Mouse (Mus musculus): ENCODE data around the gene Hivep1. TPM values are rescaled to one million over a fixed set of nuclear protein-coding genes. Genes with fewer than 3 reads are reported as not detected.

Gene Hivep1
- polyA plus RNA-seq, 1 experiment from 2014 or later: 2.3 TPM

DNA sequence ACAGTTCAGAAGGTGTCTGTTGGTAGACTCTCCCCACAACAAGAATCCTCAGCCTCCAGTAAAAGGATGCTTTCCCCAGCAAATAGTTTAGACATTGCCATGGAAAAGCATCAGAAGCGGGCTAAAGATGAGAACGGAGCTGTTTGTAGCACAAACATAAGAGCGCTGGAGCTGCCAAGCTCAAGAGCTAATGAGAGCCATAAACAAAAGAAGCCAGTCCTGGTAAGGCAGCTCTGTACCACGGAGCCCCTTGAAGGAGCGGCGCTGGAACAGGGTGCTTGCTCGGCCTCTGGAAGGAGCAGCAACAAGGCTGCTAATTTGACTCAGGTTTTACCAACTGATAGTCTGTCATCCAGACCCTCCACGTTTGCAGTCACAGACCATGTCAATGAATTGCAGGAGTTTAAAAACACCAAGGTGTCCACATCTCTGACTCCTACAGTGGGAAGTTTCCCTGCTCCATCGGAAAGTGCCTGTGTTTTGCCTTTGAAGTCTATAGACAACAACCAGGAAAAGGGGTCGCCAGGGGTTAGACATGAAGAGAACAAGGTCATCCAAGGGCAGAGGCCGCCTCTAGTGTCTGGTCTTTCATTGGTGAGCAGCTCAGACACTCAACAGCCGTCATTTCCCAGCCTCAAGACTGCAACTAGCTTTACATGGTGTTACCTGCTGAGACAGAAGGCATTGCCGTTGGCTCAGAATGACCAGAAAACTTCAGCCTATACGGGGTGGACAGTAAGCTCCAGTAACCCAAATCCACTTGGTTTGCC lies 107.8 kb downstream of the Hivep1 start:
- no peak overlapping the region for H3K4me3 ChIP-seq (ENCODE audit: low read depth, low read length)
- H3K9me3 ChIP-seq (replicated peaks; ENCODE audit: control insufficient read depth, low read length): no peaks in the 10 kb centered on the region
- H3K4me1 ChIP-seq (ENCODE audit: control insufficient read depth, low read depth, low read length): no peaks in the 10 kb centered on the region
- H3K36me3 ChIP-seq (ENCODE audit: control insufficient read depth, insufficient read depth): no peaks in the 10 kb centered on the region
- 74% methylated on average over 14 of the region's 14 CpGs for WGBS (ENCODE audit: insufficient replicate concordance)
- H3K27ac ChIP-seq (ENCODE audit: low read length): no peak overlapping the region
- H3K4me2 ChIP-seq (ENCODE audit: low read depth, low read length): no peak overlapping the region
- H3K9ac ChIP-seq (ENCODE audit: low read depth, low read length): no peak overlapping the region
- H3K27me3 ChIP-seq (ENCODE audit: control insufficient read depth, insufficient read depth, low read depth, low read length): no peaks in the 10 kb centered on the region
- no peak for ATAC-seq (ENCODE audit: low read depth)

DNA sequence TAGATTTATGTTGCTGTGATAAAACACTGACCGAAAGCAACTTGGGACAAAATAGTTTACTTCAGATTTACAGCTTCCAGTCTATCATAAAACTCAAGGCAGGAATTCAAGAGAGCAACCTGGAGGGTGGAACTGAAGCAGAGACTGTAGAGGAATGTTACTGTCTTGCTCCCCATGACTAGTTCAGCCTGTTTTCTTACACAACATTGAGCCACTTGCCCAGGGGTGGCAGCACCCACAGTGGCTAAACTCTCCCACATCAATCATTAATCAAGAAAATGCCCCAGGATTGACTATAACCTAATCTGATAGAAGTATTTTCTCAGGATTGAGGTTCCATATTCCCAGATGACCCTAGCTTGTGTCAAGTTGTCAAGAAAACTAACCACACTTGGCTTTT lies 119.0 kb downstream of the Hivep1 start:
- Histone ChIP-seq H3K27me3 (ENCODE audit: control insufficient read depth, insufficient read depth, low read depth, low read length) (no peaks in the 10 kb centered on the region), H3K4me3 (ENCODE audit: low read depth, low read length) (no peak overlapping the region), H3K9me3 (replicated peaks; ENCODE audit: control insufficient read depth, low read length) (no peaks in the 10 kb centered on the region), H3K4me2 (ENCODE audit: low read depth, low read length) (no peak overlapping the region), H3K9ac (ENCODE audit: low read depth, low read length) (no peak overlapping the region), H3K36me3 (ENCODE audit: control insufficient read depth, insufficient read depth) (no peaks in the 10 kb centered on the region), H3K27ac (ENCODE audit: low read length) (no peak overlapping the region), H3K4me1 (ENCODE audit: control insufficient read depth, low read depth, low read length) (no peaks in the 10 kb centered on the region)
- 73% methylated on average over 1 of the region's 1 CpGs for WGBS (ENCODE audit: insufficient replicate concordance)
- ATAC-seq (ENCODE audit: low read depth): no peak

DNA sequence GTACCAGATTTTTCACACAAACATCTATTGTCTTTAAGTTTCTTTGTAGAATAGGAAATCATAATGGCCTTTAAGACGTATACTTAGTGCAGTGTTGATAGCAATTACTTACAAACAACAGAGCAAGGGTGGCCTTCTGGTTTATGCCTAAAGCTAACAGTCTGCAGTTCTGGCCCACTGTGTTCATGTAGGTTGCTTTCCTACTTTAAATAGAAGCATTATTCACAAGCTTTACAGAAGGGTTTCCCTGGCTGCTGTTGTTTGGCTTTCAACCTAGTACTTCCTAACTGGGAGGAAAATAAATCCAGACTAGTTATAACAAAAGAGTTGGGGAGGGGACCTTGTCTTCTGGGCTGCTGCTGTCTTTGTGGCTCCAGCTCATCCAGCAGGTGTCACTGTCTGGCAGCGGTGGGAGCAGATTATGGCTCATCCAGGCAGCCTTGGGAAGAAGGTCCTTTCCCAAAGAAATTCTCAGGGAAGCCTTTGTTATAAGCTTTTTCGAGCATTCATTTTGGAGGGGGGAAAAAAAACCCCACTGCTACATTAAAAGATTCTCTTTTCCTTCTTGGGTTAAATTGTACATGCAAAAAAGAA lies 123.1 kb downstream of the Hivep1 start:
- Histone ChIP-seq H3K9ac (ENCODE audit: low read depth, low read length) (no peak overlapping the region), H3K36me3 (ENCODE audit: control insufficient read depth, insufficient read depth) (no peaks in the 10 kb centered on the region), H3K9me3 (replicated peaks; ENCODE audit: control insufficient read depth, low read length) (no peaks in the 10 kb centered on the region), H3K4me1 (ENCODE audit: control insufficient read depth, low read depth, low read length) (no peaks in the 10 kb centered on the region), H3K27me3 (ENCODE audit: control insufficient read depth, insufficient read depth, low read depth, low read length) (no peaks in the 10 kb centered on the region), H3K27ac (ENCODE audit: low read length) (no peak overlapping the region), H3K4me2 (ENCODE audit: low read depth, low read length) (no peak overlapping the region), H3K4me3 (ENCODE audit: low read depth, low read length) (no peak overlapping the region)
- no peak for ATAC-seq (ENCODE audit: low read depth)
- 49% methylated on average over 3 of the region's 3 CpGs for WGBS (ENCODE audit: insufficient replicate concordance)

DNA sequence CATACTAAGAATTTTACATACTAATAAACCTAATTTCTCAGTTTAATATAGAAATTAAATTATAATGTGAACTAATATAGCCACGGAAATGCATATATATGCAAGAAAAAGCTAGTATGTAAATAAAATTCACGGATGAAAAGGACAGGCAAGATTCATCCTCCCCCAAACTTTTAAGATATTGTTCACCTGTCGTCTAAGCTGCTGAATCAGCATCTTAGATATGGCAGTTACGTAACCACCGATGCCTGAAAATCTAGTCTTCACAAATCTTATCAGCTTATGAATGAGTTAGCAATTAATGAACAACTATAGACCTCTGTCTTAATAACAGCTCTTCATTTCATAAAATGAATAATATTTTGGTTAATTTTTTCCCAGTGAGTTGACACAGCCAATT lies 130.8 kb downstream of the Hivep1 start:
- Histone ChIP-seq H3K4me2 (ENCODE audit: low read depth, low read length) (no peak overlapping the region), H3K36me3 (ENCODE audit: control insufficient read depth, insufficient read depth) (peaks cover 4% of the 10 kb centered on the region; the same call in 1 of the 2 replicates), H3K9me3 (replicated peaks; ENCODE audit: control insufficient read depth, low read length) (no peaks in the 10 kb centered on the region), H3K27me3 (ENCODE audit: control insufficient read depth, insufficient read depth, low read depth, low read length) (no peaks in the 10 kb centered on the region), H3K27ac (ENCODE audit: low read length) (no peak overlapping the region), H3K4me1 (ENCODE audit: control insufficient read depth, low read depth, low read length) (no peaks in the 10 kb centered on the region), H3K4me3 (ENCODE audit: low read depth, low read length) (no peak overlapping the region), H3K9ac (ENCODE audit: low read depth, low read length) (no peak overlapping the region)
- 70% methylated on average over 5 of the region's 5 CpGs for WGBS (ENCODE audit: insufficient replicate concordance)
- no peak for ATAC-seq (ENCODE audit: low read depth)

DNA sequence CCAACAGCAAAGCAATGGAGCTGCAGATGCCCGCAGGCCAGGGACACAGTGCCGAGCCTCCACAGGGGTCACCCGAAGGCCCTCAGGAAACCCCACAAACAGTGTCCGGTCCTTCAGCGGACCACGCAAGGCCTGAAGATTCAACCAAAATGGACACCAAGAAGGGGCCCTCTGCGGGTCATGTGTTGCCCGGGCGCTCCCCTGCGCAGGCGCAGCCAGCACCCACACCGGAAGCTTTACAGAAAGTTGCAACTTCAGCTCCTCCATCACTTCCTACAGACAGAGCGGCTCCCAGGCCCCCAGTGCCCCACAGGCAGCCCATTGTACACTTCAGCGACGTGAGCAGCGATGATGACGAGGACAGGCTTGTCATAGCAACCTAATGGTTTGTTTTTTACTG lies 132.3 kb downstream of the Hivep1 start:
- Histone ChIP-seq H3K27ac (ENCODE audit: low read length) (no peak overlapping the region), H3K4me2 (ENCODE audit: low read depth, low read length) (no peak overlapping the region), H3K9me3 (replicated peaks; ENCODE audit: control insufficient read depth, low read length) (no peaks in the 10 kb centered on the region), H3K36me3 (ENCODE audit: control insufficient read depth, insufficient read depth) (peaks cover 4% of the 10 kb centered on the region; the same call in 1 of the 2 replicates), H3K27me3 (ENCODE audit: control insufficient read depth, insufficient read depth, low read depth, low read length) (no peaks in the 10 kb centered on the region), H3K4me1 (ENCODE audit: control insufficient read depth, low read depth, low read length) (no peaks in the 10 kb centered on the region), H3K9ac (ENCODE audit: low read depth, low read length) (no peak overlapping the region), H3K4me3 (ENCODE audit: low read depth, low read length) (no peak overlapping the region)
- no peak for ATAC-seq (ENCODE audit: low read depth)
- 85% methylated on average over 17 of the region's 17 CpGs for WGBS (ENCODE audit: insufficient replicate concordance)

DNA sequence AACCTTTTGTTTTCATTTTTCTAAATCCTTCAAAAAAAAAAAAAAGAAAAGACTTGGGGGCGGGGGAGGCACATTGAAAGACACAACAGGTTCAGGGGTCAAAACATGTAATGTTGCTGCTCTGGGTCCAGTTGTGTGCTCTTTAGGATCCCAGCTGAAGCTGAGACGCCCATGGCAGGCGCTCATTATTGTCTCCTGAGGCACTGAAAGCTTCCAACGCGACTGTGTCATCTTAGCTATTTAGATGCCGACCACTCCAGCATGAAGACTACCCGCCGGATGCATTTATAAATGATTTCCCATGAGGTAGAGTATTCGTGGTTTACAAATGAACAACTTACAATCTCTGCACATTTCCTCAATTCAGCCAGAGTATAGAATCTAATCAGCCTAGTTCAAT lies 141.2 kb downstream of the Hivep1 start:
- ATAC-seq (ENCODE audit: low read depth): no peak
- no peaks in the 10 kb centered on the region for H3K9me3 ChIP-seq (replicated peaks; ENCODE audit: control insufficient read depth, low read length)
- H3K36me3 ChIP-seq (ENCODE audit: control insufficient read depth, insufficient read depth): no peaks in the 10 kb centered on the region
- H3K27me3 ChIP-seq (ENCODE audit: control insufficient read depth, insufficient read depth, low read depth, low read length): no peaks in the 10 kb centered on the region
- H3K9ac ChIP-seq (ENCODE audit: low read depth, low read length): no peak overlapping the region
- H3K4me1 ChIP-seq (ENCODE audit: control insufficient read depth, low read depth, low read length): no peaks in the 10 kb centered on the region
- H3K4me3 ChIP-seq (ENCODE audit: low read depth, low read length): no peak overlapping the region
- WGBS (ENCODE audit: insufficient replicate concordance): 49% methylated on average over 9 of the region's 9 CpGs
- H3K27ac ChIP-seq (ENCODE audit: low read length): no peak overlapping the region
- no peak overlapping the region for H3K4me2 ChIP-seq (ENCODE audit: low read depth, low read length)

DNA sequence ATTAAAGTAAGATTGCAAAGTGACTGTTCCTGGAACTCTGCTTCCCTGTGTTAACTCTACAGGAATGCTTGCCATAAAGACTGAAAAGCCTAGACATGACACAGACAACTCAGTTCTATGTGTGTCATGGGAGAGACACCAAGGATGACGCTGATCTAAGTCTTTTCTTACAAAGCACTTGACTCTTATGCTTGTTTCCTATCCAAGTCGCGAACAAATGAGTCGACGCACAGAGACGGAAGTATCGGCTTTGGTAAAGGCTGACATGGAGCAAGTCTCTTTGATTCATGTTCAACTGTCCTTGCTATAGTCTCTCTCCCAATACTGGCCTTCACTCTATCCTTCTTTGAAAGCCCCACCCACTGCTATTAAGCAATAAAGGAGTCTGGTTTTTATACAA lies 143.8 kb downstream of the Hivep1 start:
- Histone ChIP-seq H3K36me3 (ENCODE audit: control insufficient read depth, insufficient read depth) (no peaks in the 10 kb centered on the region), H3K9me3 (replicated peaks; ENCODE audit: control insufficient read depth, low read length) (no peaks in the 10 kb centered on the region), H3K4me3 (ENCODE audit: low read depth, low read length) (no peak overlapping the region), H3K9ac (ENCODE audit: low read depth, low read length) (no peak overlapping the region), H3K27ac (ENCODE audit: low read length) (no peak overlapping the region), H3K27me3 (ENCODE audit: control insufficient read depth, insufficient read depth, low read depth, low read length) (no peaks in the 10 kb centered on the region), H3K4me1 (ENCODE audit: control insufficient read depth, low read depth, low read length) (no peaks in the 10 kb centered on the region), H3K4me2 (ENCODE audit: low read depth, low read length) (no peak overlapping the region)
- WGBS (ENCODE audit: insufficient replicate concordance): 72% methylated on average over 7 of the region's 7 CpGs
- ATAC-seq (ENCODE audit: low read depth): no peak

DNA sequence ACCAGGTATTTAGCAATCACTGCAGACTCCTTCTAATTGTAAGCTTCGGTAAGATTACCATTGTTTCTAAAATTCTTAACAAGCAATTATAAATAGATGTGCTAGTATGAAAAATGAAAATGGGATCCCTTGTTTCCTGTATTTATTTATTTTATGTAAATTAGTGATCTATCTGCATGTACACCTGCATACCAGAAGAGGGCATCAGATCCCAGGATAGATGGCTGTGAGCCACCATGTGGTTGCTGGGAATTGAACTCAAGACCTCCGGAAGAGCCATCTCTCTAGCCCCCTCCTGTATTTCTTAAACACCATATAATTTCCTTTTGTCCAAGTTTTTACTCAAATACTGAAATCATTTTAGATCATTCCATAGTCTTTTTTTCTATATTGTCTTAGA lies 145.8 kb downstream of the Hivep1 start:
- H3K4me1 ChIP-seq (ENCODE audit: control insufficient read depth, low read depth, low read length): no peaks in the 10 kb centered on the region
- WGBS (ENCODE audit: insufficient replicate concordance): 69% methylated on average over 2 of the region's 2 CpGs
- H3K9ac ChIP-seq (ENCODE audit: low read depth, low read length): no peak overlapping the region
- ATAC-seq (ENCODE audit: low read depth): no peak
- H3K9me3 ChIP-seq (replicated peaks; ENCODE audit: control insufficient read depth, low read length): no peaks in the 10 kb centered on the region
- H3K4me2 ChIP-seq (ENCODE audit: low read depth, low read length): no peak overlapping the region
- H3K27ac ChIP-seq (ENCODE audit: low read length): no peak overlapping the region
- H3K36me3 ChIP-seq (ENCODE audit: control insufficient read depth, insufficient read depth): no peaks in the 10 kb centered on the region
- no peaks in the 10 kb centered on the region for H3K27me3 ChIP-seq (ENCODE audit: control insufficient read depth, insufficient read depth, low read depth, low read length)
- no peak overlapping the region for H3K4me3 ChIP-seq (ENCODE audit: low read depth, low read length)

DNA sequence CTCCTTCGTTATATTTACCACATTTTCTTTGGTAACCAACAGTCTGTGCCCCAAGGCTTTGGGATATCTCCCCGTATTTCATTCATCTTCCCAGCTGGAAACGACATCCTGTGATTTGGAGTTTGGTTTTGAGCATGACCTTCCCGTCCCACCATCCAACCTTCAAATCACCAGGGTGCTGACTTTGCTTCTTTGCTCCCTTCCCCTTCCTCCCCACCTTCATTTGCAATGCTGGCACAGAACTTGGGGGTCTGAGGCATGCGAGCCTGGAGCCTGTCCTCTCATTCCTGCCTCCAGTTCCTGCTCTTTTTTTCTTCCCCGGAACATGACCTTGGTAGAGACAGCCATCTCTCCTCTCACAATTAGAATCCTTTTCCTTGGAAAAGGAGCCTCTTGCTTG lies 161.7 kb downstream of the Hivep1 start:
- no peaks in the 10 kb centered on the region for H3K9me3 ChIP-seq (replicated peaks; ENCODE audit: control insufficient read depth, low read length)
- WGBS (ENCODE audit: insufficient replicate concordance): 56% methylated on average over 6 of the region's 6 CpGs
- H3K27ac ChIP-seq (ENCODE audit: low read length): no peak overlapping the region
- no peak overlapping the region for H3K4me2 ChIP-seq (ENCODE audit: low read depth, low read length)
- ATAC-seq (ENCODE audit: low read depth): no peak
- no peaks in the 10 kb centered on the region for H3K4me1 ChIP-seq (ENCODE audit: control insufficient read depth, low read depth, low read length)
- no peaks in the 10 kb centered on the region for H3K36me3 ChIP-seq (ENCODE audit: control insufficient read depth, insufficient read depth)
- no peak overlapping the region for H3K9ac ChIP-seq (ENCODE audit: low read depth, low read length)
- no peak overlapping the region for H3K4me3 ChIP-seq (ENCODE audit: low read depth, low read length)
- H3K27me3 ChIP-seq (ENCODE audit: control insufficient read depth, insufficient read depth, low read depth, low read length): no peaks in the 10 kb centered on the region
